Mouse (Mus musculus) thymus, postnatal 36 days (tissue): ENCODE data around the gene Neurog1.
A peak's percentile ranks its signal among the peaks of the same experiment; 100 is the strongest.

Source experiments
- DNase-seq, 2 experiments: peaks; one replicate each; pipeline ENCODE4 v3.0.0; 2022; ENCODE audit warnings: mixed read lengths in 2 of 2

Gene Neurog1

DNA sequence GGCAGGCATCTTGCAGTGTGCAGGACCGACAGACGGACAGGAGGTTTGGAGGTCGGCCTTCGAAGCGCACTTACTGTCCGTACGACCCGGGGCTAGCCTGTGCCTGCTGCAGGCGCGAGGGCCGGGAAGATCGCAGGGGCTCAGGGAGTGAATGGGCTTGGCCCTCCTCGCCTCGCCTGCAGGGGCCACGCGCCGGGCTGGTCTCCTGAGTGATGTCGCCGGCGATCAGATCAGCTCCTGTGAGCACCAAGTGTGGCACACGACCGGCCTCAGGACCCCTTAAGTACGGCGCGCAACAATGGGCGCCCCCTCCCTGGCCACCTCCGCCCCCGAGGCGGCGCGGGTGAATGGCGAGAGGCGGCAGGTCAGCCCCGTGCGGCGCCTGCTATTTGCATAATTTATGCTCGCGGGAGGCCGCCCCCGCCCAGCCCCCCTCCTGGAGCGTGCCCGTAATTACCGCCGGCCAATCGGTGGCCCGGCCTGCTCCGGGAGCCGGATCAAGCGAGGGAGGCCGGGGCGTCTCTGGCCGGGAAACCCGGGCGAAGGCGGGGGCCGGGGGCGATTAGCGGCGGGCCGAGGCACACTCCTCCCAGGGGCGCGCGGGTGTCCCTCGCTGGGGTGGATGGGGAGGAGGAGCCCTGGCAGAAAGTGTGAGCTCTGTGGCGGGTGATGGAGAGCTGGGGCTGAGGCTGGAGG lies at the start of gene Neurog1:
Gene Neurog1 (minus strand): TSS at position 240 of the 696 bp plus-strand sequence.
- no peak for DNase-seq

DNA sequence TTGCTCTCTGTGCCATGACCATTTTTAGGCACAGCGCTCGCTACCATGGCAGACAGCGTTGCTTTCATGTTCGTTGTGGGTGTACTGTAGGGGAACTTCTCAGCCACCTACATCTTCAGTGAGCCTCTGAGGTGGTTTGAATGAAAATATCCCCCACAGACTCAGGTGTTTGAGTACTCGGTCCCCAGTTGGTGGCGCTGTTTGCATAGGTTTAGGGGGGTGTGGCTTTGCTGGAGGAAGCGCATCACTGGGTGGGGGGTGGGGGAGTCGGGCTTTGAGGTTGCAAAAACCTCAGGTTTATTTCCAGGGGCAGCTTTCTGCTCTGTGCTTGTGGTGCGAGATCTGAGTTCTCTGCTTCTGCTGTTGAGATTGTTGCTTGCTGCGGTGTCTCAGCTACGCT lies 47.4 kb upstream of the Neurog1 start:
- no peak for DNase-seq

GRCm38 (mm10) chr13:56296659-56297020 lies 44.7 kb upstream of the Neurog1 start:
- no peak for DNase-seq

DNA sequence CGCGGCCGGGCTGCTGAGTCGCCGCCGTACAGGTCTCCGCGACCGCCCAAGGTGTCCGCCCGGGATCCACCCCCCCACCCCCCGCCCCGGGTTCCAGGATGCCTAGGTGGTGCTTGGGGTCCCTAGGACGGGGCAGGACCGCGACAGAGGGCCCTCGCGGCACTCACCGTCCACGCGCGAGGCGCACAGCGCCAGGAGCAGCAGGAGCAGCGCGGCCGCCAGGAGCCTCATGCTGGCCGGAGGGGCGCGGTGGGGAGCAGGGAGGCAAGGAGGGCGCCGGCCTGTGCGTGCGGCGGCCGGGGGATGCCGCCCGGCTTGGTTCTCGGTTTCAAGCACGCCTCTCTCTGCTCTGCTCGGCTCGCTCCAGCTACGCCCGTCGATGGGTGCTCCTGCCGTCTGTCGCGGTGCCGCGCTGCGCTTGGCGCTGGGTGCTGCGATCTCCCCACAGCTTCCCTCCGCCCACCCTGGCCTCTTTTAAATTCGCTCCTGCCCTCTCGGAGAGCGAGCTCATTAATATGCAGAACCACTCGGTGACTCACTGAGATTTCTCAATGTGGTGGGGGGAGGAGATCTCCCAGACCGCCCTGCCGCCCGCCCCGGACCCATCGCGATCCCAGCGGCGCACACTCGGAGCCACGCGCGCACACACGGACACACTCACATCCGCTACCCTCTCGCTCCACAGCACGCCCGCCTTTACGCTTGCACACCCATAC lies 44.1 kb upstream of the Neurog1 start, which contains the start of gene Cxcl14:
Gene Cxcl14 (minus strand): TSS at position 609 of the 716 bp plus-strand sequence.
- DNase-seq: no peak

DNA sequence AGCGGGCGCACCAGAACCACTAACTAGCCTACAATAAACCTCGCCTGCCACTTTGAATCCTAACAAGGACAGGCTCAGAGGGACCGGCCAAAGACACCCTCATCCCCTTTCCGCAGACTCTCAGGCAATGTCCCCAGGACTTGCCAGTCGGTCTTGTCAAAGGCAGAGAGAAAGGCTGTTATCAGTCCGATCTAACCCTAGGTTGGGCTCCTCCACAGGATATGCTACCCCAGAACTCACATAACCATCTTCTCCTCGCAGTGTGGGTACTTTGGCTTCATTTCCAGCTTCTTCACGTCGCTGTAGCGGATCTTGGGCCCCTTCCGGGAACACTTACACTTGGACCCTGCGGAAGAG lies 43.6 kb upstream of the Neurog1 start:
- DNase-seq: no peak

DNA sequence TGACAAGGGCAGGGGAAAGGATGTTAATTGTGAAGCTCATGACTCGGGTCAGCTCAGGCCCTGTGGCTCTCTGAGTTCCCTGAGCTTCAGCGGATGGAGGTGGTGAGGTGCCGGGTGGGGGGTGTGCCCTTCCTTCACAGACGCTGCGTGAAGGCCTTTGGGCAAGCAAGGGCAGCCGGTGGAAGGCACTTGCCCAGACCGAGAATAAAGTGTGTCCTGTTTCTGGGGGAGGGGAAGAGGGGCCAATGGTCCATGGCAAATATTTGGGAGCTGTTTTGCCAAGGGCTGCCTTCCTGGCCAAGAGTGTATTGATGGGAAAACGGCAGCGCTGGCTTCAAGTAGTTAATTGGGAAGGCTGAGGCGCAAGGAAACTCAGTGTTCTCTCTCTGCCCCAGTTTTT lies 42.9 kb upstream of the Neurog1 start:
- DNase-seq: no peak

DNA sequence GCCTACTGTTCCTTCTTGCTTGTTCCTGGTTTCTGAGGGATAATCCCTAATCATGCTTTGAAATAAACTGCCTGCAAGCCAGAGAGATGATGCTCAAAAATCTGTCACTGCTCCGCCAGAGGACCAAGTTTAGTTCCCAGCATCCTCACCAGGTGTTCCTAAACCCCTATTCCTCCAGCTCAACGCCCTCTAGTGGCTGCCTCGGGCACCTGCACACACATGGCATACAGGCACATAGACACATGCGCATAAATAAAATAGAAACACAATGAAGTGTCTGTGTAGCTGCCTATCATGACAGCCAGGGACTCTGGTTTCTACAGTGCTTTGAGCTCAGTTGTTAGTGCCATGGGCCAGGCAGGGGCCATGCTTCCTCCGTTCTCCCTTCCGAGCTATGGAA lies 38.0 kb upstream of the Neurog1 start:
- DNase-seq: no peak

GRCm38 (mm10) chr13:56289261-56289660 lies 37.3 kb upstream of the Neurog1 start:
- no peak for DNase-seq

DNA sequence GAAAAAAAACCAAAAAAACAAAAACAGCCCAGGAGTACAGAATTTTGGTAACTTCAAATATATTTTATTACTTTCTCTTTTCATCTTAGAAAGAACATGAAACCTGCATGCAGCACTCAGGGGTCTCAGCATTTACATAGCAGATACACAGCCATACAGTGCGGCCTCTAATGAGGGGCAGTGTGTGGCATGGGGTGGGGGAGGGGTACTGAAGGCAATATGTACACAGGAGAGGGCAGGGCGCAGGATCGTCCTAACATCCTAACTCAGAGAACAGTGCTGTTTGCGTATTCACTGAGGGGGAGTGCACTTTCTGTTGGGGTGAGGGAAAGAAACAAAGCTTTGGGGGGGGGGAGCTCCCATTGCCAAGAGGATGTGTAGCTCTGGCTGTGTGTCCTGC lies 36.6 kb upstream of the Neurog1 start:
- DNase-seq: no peak

GRCm38 (mm10) chr13:56287091-56287490 lies 35.1 kb upstream of the Neurog1 start:
- DNase-seq: no peak

GRCm38 (mm10) chr13:56283321-56283720 lies 31.4 kb upstream of the Neurog1 start:
- no peak for DNase-seq

- DNase-seq: no peak
These were observed 28.4 kb upstream of the Neurog1 start for GRCm38 (mm10) chr13:56280356-56280755.

GRCm38 (mm10) chr13:56279439-56279838 lies 27.5 kb upstream of the Neurog1 start:
- peak; percentile 51 to 58 for DNase-seq

DNA sequence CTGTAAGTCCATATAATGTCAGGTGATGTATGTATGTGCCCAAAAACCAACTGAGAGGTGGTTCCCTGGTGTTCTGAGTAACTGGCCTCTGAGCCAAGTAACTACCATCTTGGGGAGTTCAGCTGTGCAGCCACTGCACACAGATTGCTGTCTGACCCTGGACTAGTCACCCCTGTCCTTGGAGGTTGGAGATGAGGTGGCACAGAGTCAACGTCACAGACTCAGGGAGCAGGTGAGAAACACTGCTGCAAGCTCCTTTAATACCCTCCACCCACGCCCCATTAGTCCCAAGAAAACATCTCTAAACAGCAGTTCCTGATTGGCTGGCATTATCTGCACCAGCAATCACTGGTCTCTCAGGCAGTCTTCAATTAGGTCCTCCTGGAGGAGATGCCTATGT lies 23.2 kb upstream of the Neurog1 start:
- DNase-seq: no peak

GRCm38 (mm10) chr13:56270124-56270523 lies 18.2 kb upstream of the Neurog1 start:
- no peak for DNase-seq

DNA sequence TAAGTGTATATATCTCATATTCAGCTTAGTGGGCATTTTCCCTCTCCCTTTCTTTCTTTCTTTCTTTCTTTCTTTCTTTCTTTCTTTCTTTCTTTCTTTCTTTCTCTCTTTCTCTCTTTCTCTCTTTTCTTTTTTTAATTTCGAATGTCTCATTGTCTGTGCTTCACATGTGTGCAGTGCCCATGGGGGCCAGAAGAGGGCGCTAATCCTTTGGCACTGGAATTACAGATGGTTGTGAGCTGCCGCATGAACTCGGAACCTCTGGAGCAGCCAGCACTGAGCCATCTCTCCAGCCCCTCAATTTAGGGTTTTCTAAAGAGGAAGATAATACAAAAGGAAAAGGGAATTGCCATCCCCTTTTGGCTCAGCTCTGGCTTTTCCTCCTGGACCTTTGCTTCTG lies 15.4 kb upstream of the Neurog1 start:
- no peak for DNase-seq

GRCm38 (mm10) chr13:56266435-56266834 lies 14.5 kb upstream of the Neurog1 start:
- no peak for DNase-seq

GRCm38 (mm10) chr13:56265661-56266060 lies 13.7 kb upstream of the Neurog1 start:
- no peak for DNase-seq

DNA sequence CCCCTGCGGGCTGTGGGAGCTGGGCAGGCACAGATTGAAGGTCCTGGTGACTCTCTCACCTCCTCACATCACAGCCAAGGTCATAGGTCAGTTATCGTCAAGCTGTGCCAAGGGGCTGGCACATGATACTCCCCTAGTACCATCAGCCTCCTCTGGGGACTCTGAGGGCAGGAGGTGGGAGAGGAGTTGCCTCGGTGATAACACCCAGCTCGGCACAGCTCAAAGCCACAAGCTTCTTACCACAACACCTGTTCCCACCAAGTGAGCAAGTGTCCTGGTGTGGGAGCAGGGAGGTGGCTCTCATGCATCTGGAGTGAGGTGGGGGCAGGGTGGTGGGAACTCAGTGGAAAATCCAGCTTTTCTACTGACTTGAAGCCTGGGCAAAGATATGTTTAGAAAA lies 10.3 kb upstream of the Neurog1 start:
- DNase-seq: peak; percentile 19 to 43

- no peak for DNase-seq
These were observed 8.4 kb upstream of the Neurog1 start for GRCm38 (mm10) chr13:56260344-56260780.

GRCm38 (mm10) chr13:56259926-56260250 lies 7.9 kb upstream of the Neurog1 start:
- DNase-seq: no peak

DNA sequence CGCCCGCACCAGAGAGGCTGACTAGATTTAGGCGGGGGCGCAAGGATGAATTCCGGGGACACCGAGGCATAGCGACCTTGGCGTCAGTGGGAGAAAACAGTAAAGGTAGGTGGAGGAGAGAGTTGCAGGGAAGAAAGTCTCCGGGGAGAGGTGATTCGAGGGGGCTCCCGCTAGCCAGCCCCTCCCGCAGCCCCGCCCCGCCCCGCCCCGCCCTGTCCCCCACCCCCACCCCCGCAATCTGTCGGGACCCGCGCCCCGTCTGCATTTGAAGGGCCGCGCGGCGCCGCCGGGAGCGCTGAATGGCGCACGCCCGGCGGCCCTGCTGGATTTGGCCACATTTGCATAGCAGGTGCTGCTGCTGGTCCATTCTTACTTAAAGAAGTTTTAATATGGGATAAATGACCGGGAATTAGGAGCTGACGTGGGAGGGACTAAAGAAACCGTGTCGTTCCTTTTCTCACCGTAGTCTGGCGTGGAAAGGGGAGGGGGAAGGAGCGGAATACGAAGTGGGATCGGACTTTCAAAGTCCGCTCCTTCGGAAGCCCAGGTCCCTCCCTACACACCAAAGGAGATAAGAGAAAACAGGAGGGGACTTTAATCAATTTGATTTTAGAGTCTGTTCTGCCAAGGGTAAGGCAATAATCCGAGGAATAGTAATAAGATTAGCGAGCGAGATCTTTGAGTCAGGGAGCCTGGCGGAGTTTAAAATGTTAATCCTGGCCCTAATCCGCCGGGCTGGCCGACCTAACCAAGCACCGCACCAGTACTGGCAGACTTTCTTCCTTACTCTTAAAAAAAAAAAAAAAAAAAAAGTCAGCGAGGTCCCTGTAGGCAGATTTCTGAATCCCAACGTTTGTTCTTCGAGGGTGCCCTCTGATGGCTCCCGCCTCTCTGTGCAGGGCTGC lies 7.3 kb upstream of the Neurog1 start:
- DNase-seq: no peak

DNA sequence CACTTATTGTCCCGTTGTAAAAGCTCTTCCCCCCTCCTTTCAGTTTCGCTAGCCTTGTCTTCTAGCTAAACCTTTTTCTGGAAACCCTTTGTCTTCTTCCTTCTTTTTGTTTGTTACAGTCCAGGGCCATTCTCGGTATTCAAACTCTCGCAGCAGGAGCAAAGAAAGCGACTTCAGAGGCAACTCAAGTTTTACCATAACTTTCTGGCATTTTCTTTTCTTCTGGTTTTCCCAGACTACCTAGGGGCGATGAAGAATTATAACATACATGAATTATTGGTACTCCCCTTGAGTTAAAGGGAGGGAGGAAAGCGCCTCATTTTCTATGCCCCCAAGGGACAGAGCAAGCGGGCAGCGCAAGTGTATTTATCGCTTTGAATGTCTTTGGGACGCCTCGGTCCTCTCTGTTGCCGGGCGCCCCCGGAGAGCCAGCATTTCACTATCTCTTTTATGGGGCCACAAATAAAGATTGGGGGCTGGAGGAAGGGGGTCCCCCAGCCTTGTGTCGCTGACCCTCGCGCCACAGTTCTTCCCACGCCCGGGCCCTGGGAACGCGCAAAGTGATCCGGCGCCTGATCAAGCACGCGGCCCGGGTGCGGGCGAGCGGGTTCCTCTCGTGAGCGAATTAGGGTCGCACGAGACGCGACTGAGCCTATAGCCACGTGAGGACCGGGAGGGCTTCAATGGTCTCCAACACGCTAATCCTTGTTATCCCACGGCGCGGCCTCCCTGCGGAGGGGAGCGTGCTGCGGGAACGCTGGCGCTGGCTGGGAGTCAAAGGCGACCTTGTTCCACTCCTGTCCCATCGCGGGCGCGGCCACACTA lies 6.4 kb upstream of the Neurog1 start:
- DNase-seq: no peak
